Mouse (Mus musculus) stomach, postnatal 0 days (tissue): ENCODE measurements around the gene Plin3.

Experiments used
- CTCF ChIP-seq: IDR thresholded peaks from 2 replicates; pipeline ENCODE4 v1.5.1; 2016; ENCODE audit warnings: antibody characterized with exemption, low read depth, mild to moderate bottlenecking, moderate library complexity
- EP300 ChIP-seq: optimal IDR thresholded peaks from 2 replicates; pipeline ENCODE3; 2016; ENCODE audit warnings: antibody characterized with exemption

- no peak for TF ChIP-seq CTCF
- no peak for TF ChIP-seq EP300
Observed at GRCm38 (mm10) chr17:56278340-56278739, 14.3 kb downstream of the Plin3 start.
